Mouse (Mus musculus): Measurements from ENCODE around the gene Rdm1.
"Not testable (repeated sequence)": the region's sequence is repeated elsewhere in the genome, so short reads cannot be mapped to it uniquely, and the experiment has no call there.

Rdm1 gene

DNA sequence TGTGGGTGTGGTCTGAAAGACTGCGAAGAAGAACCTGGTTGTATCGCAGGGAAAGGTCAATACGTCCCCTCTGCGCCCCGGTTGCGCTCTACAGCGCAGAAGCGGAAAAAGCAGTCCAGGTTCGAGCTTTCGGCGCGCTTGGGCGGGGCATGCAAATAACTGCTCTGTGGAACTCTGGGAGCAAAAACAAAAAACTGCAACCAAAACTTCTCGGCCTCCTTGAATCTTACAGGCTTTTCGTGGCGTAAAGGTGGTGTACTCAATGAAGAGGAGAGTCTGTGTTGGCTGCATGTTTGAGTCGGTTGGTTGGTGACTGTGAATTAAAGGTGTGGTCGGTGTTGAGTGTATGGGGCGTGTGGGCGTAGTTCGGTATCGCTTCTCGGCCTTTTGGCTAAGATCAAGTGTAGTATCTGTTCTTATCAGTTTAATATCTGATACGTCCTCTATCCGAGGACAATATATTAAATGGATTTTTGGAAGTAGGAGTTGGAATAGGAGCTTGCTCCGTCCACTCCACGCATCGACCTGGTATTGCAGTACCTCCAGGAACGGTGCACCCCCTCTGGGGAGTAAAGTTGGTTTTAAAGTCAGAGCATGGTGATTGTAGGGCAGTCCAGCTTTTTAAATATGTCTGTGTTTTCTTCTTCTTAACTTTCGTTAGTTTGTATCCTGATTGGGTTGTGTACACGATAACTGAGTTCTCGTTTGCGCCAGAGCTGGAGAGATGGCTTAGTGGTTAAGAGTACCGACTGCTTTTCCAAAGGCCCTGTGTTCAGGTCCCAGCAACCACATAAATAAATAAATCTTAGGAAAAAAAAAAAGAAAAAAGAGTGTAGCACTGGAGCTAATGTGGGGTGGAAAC, at the start of gene Rdm1:
Rdm1 (plus strand) TSS at position 201 of the 862 bp plus-strand sequence.
- peak; percentile 86 for DNase-seq

DNA sequence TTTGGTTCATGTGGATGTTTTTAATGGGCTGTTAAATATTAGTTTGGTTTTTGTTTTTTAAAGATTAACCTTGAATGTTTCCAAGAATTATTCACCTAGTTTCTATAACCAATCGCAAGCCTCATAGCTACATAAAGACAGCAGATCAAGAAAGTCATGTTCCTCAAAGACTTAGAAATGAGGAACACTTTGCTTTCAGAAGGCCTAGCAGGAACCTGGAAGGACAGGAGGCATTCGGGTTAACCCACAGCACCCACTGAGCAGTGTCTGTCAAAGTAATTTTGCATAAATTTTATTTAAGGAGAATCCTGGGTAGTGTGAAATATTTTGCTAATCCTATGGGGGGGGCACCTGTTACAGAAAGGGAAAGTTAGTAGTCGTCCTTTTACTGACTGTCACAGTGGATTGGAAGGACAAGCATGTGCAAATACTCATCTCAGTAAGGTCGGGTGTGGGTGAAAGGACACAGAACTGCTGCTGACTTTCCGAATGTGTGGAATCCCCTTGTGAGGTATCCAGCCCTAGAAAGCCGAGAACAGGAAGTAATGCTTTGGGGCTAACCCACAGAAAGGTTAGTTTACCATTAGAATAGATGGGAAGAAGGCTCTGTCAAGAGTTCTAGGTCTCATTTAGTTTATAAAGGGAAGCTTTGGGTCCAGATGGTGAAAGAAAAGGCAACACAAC, 45.8 kb upstream of the Rdm1 start:
- no peak for DNase-seq

DNA sequence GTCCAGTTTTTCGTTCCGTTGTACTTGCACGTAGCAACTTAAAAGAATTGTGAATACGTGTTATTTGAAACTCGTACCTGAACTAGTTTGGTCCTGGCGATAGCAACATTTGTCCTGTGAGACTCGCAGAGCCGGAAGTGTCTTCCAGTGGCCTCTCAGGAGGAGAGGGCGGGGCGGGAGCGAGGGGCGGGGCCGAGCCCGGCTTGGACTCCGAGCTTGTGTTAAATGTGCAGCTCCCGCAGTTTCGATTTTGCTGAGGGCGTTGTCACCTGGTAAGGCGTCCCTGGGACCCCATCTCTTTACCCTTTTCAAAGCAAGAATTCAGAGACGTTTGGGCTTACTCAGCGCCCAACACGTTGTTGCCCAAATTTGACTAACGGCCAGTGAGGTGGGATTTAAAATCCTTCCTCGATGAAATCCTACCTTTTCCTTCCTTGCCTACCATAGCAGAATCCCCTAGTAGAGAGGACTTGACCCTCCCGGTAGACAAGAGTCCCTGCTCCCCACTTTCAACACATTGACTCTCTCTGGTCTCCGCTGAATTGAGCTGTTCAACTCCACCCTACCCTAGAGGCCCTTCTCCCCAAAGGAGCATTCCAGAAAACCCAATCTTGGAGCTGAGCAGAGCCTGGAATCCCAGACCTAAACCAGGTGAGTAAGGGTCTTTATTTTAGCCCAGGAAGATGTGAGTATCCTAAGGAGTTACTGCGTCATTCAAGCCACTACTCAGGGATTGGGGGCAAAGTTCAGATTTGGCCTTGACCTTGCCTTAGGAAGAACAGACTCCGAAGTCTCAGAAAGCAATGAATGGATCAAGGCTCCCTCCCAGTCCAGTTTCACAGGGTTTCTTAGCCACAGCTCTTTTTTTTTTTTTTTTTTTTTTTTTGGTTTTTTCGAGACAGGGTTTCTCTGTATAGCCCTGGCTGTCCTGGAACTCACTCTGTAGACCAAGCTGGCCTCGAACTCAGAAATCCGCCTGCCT, 44.6 kb upstream of the Rdm1 start, which contains the start of gene Tmem106a:
Tmem106a (plus strand) TSS at position 189 of the 982 bp plus-strand sequence.
- peak; percentile 81 for DNase-seq

DNA sequence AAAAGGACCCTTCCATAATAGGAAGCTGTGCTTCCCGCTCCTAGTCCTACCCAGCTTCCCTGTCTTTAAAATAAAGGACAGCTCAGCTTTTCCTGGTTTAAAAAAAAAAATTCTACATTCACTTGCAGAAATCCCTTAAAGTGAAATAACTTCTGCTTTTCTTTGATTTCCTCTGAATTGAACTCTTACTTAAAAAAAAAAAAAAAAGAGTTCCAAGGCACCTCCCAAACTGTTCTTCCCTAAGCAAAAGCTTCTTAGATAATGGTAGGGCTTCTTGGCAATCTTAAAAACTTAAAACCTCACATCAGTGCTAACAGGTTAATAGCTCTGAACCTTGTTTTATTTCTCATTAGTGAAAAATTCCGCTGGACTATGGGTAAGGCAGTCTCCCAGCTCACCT, 43.8 kb upstream of the Rdm1 start:
- DNase-seq, result no peak

DNA sequence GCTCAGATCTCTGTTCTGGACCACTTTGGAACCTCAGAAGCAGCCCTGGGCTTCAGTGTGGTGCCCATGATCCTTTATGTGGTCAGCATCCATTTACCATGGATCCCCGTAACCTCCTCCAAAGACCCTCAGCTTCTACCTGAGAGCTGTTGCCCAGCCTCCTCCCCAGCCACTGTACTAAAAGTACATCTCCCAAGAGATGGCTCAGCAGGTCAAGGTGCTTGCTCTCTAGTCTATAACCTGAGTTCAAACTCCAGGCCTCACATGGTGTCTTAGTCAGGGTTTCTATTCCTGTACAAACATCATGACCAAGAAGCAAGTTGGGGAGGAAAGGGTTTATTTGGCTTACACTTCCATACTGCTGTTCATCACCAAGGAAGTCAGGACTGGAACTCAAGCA, 42.0 kb upstream of the Rdm1 start:
- DNase-seq, result not testable (repeated sequence)

DNA sequence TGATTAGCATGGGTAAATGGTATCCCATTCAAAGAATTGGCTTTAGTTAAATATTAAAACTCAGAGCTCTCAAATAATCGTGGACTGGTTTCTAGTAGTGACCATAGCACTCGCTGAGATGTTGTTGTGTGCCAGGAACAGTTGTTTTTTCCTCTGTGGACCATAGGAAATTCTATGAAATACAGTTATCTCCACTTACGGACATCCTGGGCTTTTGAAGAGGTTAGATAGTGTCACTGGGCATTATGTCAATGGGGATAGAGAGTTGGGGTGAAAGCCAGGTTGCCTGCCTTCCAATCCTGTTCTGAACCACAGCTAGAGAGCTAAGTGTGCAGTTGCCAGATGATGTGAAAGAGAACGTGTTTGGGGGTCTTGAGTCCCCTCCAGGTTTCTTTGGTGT, 41.2 kb upstream of the Rdm1 start:
- DNase-seq, result no peak

DNA sequence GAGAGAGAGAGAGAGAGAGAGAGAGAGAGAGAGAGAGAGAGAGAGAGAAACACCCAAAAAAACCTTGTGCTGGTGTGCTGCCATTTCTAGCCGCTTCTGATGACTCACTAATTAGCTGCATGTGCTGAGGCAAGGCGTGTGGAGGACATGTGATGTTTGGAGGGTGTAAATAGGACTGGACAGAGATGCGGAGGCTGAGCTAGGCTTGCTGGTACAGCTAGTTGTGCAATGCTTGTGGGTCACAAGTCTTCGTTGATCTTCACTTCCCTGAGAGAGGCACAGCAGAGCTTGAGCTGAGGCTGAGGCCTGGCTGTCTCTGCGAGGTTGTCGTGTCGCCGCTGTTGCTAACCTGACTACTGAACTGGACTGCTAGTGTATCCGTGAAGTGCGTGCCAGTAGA, 39.3 kb upstream of the Rdm1 start:
- no peak for DNase-seq

DNA sequence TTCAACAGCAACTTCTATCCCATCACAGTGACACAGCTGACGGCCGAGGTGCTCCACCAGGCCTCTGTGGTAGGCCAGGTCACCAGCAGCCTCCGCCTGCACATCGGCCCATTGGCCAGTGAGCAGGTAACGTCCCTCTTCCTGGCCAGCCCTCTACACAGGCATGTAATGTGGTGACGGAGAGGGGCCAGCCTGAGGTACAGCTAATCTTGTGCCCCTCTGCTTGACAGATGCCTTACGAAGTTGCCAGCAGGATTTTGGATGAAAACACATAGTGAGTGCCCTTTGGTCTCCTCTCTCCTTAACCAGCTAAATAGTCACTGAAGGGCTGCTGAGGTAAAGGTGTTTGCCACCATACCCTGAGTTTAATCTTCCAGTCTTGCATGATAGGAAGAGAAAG, 38.1 kb upstream of the Rdm1 start:
- peak; percentile 39 for DNase-seq

DNA sequence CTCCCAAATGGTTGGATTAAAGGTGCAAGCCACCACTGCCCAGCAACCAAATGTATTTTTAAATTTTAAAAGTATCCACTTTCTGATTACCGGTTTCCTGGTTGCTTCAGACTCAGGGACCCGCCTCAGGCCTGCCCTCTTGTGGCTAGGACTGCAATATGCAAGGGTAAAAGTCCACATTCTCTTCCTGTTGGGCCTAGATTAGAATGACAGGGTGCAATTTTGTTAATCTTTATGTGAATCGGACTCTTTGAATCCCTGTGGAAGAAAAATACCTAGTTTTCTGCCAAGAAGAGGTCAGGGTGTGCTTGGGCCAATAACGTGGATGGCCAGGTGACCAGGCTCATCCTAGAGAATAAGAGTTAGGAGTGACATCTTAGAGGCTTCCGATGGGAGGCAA, 37.6 kb upstream of the Rdm1 start:
- peak; percentile 78 for DNase-seq

DNA sequence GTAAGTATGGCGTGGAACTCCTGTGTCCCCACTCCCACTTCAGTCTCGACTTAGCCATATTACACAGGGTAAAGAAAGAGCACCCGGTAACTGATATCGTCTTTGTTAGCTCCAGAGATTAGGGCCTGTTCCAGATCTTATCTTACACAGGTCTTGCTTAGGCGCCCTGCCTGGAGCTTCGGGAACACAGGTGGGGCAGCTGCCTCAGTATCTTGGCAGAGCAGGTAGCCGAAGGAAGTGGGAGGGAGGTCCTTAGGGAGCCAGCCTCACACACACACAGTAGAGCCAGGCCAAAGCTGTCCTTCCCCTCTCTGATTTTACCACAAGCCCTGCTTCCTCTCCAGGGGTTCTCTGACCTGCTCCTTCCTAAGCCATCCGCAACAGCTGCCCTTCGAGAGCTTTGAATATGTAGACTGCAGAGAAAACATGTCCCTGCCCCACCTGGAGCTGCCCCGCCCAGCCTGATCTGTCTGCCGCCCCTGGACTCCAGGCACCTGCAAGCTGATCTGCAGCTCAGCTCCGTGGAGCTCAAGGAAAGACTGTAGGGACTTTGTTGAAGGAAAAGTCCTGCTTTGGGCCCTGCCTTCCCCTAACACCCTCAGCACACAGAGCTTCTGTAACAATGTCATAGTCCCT, 36.9 kb upstream of the Rdm1 start:
- DNase-seq, result no peak

DNA sequence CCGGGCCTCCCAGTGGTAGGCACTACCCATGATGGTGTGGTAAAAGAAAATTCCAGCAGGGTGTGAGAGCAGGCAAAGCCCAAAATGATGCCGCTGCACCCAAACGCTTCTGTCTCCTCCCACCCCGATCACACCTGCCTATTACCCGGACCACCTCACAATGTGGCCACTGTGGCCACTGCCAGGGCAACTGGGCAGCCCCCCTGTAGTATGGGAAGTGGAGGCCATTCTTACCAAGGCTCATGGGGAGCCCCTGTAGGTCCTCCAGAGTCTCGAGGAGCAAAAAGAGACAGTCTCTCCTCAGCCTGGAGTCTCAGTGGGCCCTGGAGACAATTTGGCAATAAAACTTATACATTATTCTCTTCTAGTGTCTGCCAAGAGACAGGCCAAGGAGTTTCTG, 27.8 kb upstream of the Rdm1 start, which contains the start of gene Gm11634:
Gm11634 (minus strand) TSS at position 101 of the 400 bp plus-strand sequence.
- no peak for DNase-seq

DNA sequence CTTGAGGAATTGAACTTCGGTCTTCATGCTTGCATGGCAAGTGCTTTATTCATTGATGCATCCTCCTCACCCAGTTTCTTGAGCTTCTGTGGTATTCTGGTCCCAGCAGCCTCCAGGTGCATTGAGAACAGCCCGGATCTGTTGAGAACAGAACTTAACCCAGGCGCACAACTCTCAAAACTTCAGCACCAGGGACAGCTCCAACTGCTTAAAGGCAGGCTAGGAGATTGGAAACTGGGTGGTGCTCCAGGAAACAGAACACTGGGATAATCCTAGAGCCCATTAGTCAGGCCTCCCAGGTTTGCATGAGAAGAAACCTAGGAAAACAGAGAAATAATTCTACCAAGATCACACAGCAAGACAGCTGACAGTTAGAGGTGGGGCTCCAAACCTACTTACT, 24.5 kb upstream of the Rdm1 start:
- peak; percentile 66 for DNase-seq

DNA sequence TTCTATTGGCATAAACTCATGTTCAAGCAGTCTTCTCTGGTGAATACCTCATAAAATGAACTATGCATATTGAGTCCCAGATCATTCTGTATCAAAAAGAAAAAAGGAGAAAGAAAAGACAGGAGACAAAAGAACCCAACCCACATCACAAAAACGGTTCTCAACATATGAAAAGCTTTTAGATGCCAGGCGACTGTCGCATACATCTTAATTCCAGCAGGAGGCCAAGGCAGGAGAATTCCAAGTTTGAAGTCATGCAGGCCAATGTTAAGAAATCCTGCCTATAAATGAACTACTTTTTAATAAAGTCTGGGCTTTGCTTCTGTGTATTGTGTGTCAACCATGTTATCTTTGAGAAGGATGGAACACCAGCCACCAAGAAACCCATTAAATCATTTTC, 22.9 kb upstream of the Rdm1 start:
- no peak for DNase-seq

DNA sequence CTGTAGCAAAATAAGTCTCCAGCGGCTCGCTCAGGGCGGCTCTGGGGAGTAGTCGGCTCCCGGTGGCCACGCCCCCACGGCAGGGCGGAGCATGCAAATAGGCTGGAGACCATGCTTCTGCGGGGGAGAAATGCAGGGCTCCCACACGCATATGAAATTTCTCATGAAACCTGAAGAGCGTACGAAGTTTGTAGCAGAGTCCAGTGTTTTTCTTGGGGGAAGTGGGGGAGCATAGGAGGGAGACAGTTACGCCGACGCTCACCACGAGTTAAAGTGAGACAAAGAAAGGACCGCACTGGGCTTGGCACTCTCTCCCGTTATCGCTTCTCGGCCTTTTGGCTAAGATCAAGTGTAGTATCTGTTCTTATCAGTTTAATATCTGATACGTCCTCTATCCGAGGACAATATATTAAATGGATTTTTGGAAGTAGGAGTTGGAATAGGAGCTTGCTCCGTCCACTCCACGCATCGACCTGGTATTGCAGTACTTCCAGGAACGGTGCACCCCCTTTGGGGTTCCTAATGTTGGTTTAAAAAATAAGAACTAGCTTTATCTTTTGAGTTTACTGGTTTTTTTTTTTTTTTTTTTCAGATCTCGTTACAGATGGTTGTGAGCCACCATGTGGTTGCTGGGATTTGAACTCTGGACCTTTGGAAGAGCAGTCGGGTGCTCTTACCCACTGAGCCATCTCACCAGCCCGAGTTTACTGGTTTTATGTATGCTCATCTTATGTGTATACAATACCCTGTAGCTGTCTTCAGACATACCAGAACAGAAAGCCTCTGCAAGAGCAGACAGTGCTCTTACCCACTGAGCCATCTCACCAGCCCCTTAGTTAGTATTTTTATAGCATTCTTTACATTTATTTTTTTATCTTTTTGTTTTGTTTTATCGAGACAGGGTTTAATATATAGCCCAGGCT, 22.2 kb upstream of the Rdm1 start:
- DNase-seq, result peak; percentile 85

DNA sequence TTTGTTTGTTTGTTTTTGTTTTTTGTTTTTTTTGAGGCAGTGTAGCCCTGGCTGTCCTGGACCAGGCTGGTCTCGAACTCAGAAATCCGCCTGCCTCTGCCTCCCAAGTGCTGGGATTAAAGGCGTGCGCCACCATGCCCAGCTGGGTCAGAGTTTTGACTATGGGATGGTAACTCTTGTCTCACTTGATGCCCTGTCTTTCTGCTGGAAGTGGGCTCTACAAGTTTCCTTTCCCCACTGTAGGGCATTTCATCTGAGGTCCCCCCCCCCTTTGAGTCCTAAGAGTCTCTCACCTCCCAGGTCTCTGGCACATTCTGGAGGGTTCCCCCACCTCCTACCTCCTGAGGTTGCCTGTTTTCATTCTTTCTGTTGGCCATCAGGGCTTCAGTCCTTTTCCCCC, 19.9 kb upstream of the Rdm1 start:
- not testable (repeated sequence) for DNase-seq

DNA sequence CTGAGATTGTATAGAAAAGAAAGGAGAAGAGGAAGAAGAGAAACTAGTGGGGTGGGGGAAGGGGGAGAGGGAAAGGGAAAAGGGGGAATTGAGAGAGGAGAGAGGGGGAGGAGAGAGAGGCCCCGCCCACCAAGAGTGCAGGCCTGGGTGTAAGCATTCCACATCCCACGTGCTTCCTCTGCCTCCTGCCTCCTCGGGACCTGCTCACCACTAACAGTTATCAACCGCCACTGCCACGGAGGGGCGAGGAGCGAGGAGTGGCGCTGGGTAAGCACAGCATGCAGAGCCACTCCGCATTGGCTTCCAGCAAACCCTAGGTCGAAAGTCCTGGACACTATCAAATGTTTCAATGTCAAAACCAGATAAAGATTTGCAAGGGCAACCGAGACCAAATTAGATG, 16.6 kb upstream of the Rdm1 start:
- no peak for DNase-seq

DNA sequence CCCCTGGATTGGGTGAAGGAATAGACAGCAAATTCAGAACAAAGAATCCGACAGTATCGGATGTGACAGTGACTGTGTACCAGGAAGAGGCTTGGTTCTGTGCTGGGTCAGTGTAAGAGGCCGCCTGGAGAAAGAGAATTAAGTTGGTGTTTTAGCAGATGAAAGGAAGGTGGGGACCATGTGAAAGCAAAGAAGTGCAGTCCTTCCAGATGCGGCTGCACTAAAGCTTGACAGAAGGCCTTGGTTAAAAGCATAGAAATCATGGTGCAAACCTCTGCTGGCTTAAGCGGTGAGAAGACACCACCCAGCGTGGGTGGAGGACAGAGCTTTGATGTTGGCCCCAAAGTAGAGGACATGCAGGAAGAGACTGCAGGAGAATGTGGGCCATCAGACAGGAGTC, 13.4 kb upstream of the Rdm1 start:
- DNase-seq, result no peak

DNA sequence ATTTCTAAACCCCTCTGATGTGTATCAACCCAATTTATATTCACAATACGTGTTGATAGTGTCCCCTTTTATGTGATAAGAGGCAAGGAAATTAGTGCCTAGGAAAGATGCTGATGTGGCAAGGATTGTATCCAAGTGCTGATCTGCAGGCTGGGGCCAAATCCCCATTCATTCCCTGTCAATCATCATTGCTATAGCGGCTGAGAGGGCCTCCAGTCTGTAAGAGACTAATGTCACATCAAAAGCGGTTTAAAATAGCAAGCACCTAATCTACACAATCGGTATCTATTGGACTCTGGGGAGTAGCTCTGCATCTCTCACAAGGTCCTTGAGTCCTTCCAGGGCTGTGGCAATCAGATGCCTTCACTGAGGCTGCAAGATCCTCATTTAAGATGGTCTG, 12.9 kb upstream of the Rdm1 start:
- DNase-seq, result no peak

DNA sequence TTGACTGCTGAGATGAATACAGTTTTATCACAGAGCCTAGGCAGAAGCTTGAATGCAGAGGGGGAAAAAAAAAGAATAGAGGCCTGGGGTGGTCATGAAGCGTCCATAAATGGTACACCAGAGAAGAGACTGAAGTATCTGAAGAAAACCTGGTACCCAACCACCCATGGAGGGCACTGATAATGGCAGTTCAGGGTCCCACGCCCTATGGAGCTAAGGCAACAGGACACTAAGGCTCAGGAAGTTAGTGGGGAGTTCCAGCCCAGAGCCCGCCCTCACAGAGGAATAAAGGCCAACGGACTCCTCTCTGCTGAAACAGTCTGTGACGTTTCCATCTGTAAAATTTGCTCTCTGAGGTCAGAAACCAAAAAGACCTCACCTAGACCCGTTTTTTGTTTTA, 11.6 kb upstream of the Rdm1 start:
- no peak for DNase-seq

DNA sequence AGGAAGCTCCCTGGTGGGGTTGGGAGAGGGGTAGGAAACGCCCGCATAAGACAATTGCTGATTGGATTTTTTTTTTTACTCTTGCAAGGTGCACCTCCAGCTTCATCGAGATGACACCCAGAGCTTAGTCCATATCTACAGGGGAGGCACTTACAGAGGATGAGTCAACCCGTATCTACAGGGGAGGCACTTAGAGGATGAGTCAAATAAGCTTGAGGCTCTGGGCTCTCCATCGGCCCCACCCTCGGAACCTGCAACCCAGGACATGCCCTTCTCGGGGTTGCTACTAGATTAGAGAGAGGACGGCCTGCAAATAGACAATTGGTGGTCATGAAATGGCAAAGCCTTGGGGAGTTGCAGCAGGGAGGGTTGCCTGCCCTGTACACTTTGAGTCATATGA, 10.9 kb upstream of the Rdm1 start:
- DNase-seq, result no peak
